Mouse (Mus musculus): ENCODE measurements at regions not wholly inside any gene's neighbourhood (a gene's known extent, or its start where the extent isn't known, plus 50 kb on each side); places are given as distances from the start of the nearest gene placed in this dataset.

DNA sequence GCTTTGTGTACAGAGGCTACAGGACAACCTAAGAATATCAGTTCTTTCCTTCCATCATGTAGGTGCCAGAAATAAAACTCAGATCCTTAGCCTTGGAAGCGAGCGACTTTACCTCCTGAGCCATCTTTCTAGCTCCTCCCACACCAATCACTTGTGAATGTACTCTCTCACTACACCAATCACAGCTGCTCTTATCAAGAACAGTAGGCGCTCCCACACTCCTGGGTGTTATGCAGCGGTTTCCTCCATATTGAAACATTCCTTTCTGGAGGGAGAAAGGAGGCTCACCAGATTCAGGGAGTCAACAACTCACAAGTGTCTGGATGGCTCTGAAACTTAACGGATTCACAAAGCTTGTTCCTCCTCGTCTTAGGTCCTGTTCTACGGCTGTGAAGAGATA is 168.1 kb upstream of the Arid2 start:
- DNase-seq (ENCODE audit: low spot score in 2 of 2): no peak

DNA sequence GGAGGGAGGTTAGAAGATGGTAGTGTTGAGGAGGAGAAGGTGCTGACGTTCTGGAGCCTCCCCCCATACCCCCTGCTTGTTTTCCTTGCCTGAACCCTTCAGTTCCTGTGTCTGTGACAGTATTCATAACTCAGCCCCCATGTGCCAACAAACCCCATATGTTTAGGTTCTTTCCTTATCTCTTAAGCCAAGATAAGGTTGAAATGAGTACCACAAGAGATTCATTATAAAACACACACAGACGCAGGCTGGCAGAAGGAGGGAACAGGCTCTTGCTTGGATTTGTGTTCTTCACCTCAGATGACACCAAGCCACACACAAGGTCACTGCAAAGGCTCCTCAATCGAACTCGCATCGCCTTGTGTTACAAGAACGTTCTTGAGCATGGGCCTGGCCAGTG is 162.9 kb upstream of the Arid2 start:
- no peak for DNase-seq (ENCODE audit: low spot score in 2 of 2)

DNA sequence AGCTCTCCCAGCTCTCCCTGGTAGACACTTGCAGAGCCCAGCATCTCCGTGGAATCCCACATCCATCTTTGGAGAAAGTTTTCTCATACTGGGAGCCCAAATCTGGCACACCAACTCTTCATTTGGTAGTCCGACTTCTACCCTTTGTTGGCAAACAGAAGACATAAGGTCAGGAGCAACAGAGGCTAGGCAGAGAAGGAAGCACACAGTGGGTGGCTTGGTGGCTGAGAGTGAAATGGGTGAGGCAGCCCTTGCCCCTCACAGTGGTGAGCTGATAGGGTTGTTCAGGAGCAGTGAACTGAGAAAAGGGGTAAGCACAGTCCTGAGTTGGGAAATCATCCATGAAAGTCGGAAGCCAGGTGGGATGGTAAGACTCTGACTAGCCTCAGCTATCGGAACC is 157.6 kb upstream of the Arid2 start:
- DNase-seq (ENCODE audit: low spot score in 2 of 2): no peak

DNA sequence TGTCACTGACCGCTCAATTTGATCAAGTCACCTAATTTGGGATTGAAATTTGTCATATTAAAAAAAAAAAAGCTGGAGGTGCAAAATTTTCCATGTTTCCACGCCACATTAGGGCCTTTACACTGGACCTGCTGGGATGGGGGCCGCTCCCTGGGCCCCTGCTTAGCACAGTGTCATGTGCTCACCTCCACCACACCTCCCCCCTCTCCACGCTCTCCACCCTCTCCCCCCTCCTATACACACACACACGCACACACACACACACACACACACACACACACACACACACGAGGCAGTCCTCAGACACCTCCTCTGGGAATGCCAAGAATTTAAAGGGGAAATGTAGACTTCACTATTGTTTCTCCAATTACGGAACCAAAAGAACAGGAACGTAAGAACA is 156.8 kb upstream of the Arid2 start:
- DNase-seq (ENCODE audit: low spot score in 2 of 2): no peak

DNA sequence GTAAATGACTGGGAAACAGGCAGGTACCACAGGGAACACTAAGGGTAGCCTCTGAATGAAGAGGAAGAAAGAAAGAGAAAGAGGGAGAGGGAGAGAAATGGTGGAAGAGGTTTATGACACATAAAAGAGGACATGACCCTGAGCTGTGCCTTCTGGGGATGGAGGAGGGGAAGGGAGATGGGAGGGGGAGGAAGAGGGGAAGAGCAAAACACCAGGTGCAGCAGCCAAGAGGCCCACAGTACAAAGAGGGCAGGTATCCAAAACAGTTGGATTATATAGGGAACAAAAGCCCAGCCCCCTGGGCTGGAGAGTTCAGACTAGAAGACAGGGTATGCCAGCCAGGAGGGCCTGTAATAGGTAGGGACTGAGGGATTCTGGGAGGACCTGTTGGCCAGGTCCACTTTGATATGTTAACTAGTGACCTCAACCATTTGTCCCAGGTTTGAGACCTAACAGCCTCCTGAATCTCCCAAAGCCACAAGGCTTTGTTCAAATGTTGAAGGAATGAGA is 155.7 kb upstream of the Arid2 start:
- DNase-seq (ENCODE audit: low spot score in 2 of 2): no peak

DNA sequence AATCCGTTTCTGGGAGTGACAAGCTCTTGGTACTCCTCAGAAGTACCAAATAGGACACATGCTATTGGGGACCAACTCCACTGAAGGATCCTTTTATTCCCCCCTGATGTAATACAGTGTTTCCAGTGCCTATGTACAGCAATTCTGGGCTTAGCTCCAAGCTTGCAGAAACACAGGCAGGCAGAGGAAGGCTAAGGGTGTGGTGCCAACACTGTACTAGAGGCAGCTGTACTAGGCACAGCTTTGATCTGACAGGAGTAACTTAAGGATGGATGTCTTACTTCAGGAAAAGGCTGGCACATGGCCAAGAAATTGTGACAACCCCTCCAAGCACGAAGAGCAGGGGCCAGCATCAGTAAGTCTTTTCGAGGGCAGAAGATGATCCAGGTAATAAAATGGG is 154.7 kb upstream of the Arid2 start:
- peak; percentile 21 to 42 for DNase-seq (ENCODE audit: low spot score in 2 of 2)

DNA sequence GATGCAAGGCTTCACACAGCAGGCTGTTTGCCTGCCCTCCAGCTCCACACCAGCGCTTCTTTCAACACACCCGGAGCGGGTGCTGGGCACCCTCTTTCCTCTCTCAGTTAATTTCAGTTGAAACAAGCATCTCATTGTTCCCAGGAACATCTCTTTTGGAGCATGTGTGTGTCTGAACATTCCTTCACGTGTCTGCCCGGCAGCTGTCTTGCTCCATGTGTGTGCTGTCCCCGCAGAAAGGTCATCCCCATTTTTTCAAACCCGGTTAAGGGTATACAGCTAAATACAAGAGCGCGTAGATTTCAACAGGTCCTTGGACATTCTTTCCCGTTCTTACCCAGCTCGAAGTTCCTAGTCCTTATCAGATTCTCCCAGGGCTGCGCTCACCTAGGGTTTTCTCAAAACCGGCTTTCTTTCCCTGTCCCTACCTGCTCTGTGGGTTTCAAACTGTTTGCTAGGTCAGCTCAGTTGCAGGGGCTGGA is 152.0 kb upstream of the Arid2 start:
- no peak for DNase-seq (ENCODE audit: low spot score in 2 of 2)

DNA sequence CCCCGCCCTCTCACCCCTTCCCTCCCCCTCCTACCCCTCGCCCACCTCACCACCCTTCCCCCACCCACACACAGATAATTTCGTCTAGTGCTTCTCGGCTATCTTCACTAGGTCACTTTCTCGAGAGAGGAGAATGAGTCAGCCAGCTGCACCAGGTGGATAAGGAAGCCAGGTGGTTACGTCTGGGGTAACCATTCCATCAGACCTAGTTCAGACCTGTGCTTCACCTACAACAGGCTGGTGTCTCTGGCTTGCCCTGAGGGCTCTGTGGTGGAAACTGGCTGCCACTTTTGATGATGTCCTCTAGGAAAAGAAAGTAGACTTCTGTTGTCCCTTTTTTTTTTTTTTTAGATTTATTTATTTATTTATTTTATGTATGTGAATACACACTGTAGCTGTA is 151.5 kb upstream of the Arid2 start:
- DNase-seq (ENCODE audit: low spot score in 2 of 2): no peak

DNA sequence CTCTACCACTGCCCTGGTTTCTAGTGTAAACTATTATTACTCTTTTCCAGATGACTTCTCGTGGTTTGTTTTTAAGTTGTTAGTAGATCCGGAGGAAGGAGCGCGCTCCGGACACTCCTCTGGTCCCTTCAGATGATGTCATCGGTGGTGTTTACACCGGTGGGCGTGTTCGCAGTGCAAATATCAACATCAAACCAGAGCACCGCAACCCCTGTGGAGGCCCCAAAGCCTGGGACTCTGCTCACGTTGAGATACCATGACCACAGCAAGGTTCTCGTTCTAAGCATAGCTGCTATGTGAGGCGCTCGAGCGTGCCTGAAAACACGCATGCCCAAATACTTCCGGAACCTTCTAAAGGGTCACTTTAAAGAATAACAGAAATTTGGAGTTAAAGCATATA is 149.8 kb upstream of the Arid2 start:
- no peak for DNase-seq (ENCODE audit: low spot score in 2 of 2)

DNA sequence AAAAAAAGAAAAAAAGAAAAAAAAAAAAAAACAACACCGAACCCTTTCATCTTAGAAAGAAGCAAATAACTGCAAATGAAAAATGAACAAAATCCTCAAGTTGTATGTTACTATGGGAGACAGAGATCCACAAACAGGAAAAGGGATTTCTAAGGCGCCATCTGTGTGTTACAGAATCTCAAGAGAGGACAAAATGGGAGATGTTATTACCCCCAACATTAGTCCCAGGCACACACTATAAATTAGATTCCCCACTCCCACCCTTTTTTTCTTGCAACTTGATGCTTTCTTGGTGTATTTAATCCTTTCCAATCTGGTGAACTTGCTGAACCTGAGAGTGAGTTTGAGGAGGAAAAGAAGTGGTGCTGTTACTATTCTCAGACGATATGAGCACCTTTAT is 149.4 kb upstream of the Arid2 start:
- no peak for DNase-seq (ENCODE audit: low spot score in 2 of 2)

DNA sequence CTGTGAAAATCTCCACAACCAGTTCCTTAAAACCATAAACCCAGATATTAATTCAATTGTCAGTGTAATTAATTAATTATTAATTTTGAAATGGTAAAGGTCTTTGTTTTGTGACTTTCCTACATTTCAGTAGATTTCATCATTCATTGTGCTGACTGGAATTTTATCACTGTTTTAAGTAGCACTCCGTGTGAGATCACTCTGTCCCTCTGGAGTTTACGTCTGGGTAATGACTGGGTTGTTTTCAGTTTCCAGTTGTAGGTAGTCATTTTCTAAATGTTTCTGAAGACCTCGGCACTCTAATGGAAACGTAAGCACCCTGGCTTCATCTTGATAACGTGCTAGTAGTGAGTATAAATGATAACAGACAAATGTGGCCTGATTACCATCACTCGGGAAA is 133.8 kb upstream of the Arid2 start:
- DNase-seq (ENCODE audit: low spot score in 2 of 2): no peak

DNA sequence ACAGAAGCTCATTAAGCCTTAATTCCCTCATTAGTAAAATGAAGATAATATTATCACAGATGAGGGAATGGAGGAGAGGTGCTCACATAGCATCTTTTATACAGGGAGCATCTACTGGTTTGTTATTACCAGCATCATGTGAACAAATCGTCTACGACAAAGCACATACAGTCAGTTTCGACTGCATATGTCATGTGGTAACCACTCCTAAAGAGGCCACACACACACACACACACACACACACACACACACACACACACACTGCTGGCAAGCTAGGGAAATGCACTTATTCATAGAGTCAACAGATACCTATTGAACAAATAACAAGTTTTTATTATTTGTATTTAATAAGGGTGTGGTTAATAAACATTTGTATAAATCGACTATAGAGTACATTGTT is 129.0 kb upstream of the Arid2 start:
- DNase-seq (ENCODE audit: low spot score in 2 of 2): no peak

DNA sequence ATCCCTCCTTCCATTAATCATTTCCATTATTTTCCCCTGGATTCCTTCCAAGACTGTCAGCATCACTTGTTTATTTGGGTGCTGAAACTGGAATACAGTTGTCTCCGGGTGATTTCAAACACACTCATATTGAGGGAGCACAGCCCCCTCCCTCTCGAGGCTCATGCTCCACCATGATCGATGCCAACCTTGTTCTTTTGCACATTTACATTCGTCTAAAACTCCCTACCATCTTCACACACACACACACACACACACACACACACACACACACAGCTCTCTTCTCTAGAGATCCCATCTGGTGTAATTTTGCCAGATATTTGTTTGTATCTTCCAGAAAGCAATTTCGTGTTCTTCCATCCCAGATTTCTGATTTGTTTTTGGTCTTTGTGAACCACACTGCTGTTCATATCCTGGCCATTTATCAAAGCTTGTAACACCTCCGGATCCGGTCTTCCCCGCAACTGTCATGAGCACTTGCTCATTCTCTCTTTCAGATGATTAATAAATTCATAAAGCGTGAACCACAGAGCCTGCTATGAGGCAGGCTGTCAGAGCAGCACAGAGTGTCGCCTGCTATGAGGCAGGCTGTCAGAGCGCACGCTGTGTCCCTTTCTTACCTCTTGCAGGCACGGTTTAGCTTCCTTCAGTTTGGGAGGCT is 122.4 kb upstream of the Arid2 start:
- DNase-seq (ENCODE audit: low spot score in 2 of 2): peak; percentile 13 to 25

DNA sequence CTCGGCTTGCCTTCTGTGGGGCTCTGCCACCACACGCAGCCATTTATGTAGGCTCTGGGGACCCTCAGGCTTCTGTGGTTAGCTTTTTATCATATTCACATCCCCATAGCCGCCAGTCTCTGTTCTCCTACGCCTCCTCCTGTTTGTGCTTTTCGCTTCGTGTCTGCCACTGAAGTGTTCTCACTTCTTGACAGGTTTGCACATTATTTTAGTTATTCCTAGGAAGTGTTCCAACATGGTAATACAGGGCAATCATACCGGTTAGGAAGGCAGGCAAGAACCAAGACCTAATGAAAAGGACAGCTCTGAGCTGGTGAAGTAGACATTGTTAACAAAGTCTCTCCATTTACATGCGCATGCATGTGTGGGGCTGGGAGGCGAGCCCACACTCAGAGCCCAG is 120.1 kb upstream of the Arid2 start:
- no peak for DNase-seq (ENCODE audit: low spot score in 2 of 2)

DNA sequence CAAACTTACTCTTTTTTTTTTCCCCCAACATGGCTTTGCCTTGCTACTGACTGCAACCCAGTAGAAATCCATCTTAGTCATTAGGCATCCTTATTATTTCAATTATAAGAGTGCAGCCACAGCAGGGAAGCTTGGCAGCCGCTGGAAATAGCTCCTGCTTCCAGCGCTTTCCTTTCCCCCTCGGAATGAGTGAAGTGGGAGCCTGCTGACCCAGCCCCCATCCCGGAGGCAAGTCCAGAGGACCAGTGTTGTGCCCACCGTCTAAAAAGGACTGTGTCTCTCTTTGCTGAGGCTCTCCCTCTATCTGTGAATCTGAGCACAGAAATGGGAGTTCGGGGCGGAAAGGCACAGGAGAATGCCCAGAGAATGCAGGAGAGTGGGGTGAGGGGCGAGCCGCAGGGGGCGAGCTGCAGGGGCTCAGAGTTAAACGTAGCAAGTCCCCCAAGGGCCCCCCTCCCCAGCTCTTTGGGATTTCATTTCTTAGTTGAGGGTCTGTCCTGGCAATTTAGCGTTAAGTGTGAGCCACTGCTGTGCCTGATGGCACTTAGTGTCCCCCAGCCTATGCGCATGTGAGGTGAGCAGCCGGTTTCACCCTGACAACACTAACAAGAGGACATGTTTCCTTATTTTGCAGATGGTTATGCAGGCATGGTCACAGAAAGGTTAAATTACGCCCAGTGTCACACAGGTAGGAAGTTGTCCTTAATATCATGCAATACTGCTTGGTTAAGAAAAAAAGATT is 117.4 kb upstream of the Arid2 start:
- DNase-seq (ENCODE audit: low spot score in 2 of 2): no peak

DNA sequence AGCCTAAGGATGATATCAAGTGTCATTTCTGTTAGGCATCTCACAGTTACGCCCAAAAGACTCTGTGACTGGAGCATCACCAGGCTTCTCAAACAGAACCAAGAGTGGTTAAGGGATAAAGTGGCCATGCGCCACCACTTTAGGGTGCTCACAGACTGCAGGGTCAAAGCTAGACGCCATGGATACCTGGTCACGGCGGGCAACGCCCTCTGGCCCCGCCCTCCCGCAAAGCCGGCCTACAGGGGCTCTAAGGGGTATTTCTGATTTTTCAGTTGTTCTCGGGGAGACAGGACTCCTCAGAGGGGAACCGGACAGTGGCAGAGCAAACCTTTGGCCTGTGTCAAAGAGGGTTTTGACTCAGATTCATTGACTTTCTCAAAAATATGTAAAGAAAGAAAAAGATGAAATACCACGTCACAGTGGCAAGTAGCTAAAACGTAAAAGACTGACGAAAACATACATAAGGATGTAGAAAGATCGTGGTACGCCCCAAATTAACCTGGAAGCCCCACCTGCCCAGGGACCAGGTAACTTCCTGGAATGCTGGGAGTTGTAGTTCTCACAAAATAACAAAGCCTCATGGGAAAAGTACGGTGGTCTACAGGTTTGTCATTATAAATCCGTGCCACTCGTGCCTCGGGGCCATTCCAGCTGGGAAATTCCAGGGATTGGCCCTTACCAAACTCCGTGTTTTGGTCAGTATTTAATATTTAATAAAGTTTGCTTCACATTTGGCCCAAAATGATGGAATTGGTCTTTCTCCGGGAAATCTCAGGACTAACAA is 116.1 kb upstream of the Arid2 start:
- DNase-seq (ENCODE audit: low spot score in 2 of 2): peak; percentile 45 to 48

DNA sequence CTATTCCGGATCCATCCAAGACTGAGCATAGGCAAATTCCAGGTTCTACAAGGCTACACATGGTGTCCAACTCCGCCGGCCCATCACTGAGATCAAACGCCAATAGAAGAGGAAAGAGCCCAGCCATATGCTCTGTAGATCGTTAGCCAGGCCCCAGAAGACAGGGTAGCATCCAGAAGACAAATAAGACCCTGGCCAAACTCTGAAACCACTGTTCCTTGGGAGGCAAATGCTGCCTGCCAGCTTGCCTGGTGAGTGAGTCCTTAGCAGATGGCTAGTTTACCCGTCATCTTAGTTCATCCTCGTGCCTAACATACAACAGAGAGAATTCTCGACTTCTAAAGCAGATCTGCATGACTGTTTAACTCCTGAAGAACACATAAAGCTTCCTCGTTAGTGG is 109.4 kb upstream of the Arid2 start:
- no peak for DNase-seq (ENCODE audit: low spot score in 2 of 2)

DNA sequence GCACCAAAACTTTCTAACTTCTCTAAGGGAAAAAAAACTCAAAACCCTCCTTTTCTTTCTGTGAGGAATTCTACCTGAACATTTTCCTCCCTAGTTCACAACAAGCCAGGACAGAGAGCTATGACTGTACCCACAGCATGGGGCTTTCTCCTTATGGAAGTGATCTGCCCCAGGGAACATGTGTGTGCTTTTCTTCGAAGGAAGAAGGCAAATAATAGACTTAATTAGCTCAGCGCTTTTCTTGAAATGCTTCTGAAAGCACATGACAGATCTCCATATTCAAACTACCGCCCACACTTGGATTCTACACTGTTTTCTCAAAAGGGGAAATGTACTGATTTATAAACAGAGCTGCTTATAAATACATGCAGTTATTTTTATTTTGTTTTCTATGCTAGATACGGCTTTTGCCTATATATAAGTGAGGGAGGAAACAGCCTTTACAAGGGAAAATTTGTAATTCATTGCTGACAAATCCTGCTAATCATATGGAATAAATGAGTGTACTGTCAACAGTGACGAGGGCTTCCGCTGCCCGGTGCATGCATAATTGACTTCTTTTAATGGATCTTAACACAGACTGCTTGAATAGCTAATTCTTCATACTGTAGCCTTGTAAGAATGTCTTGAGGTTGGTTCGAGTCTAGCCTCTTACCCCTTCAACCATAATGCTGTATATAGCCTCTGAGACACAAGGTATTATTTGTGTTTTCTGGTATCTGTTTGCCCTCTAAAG is 108.8 kb upstream of the Arid2 start:
- DNase-seq (ENCODE audit: low spot score in 2 of 2): no peak

DNA sequence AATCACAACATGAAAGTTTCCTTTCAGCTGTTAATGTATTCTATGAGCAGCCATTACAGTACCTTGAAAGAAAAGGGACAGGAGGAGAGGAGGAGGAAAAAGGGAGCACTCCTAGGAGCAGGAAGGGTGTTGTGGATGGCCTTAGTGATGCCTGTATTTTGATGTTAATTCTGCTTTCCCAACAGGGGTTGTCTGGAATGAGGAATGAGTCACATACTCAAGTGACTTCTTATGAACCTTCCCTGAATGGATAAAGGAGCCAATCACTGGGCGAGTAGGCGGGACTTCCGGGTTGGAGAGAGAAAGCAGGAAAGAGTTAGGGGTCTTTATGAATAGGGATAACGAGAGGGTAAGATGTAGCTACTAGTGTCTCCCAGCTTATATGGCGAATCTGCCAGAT is 107.8 kb upstream of the Arid2 start:
- no peak for DNase-seq (ENCODE audit: low spot score in 2 of 2)

DNA sequence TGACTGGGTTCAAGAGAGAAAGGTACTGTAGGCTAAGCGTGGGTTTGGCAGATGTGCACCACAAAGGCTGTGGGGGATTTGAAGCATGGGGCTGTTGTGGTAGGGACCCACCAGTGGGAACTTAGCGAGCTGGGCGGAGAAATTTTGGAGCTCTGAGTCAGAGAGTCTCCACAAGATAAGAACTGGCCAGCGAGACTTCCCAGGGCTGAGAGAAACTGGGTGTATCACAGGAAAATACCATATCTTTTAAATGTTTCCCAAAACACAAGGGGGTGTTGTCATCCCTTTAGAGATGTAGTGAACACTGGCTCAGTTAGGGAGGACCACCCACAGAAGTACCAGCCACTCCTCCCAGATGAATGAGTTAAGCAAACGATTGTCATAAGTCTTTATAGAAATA is 107.3 kb upstream of the Arid2 start:
- DNase-seq (ENCODE audit: low spot score in 2 of 2): no peak

DNA sequence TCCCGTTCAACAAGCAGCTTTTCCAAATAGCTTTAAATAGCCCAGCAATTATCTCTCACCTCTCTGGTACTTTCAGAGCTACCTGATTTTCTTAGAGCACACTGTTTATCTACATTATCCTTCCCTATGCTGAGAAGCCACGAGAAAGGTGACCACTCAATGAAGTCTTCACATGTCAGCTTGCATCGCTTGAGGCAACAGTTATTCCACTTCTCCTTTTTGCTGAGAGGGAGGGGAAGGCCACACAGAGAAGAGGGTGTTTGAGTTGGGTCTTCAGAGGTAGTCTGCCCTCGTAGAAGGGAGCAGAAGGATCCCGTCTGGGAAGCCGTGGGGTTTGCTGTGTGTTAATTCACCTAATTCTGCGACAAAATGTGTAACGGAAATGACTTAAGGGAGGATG is 106.3 kb upstream of the Arid2 start:
- DNase-seq (ENCODE audit: low spot score in 2 of 2): no peak

DNA sequence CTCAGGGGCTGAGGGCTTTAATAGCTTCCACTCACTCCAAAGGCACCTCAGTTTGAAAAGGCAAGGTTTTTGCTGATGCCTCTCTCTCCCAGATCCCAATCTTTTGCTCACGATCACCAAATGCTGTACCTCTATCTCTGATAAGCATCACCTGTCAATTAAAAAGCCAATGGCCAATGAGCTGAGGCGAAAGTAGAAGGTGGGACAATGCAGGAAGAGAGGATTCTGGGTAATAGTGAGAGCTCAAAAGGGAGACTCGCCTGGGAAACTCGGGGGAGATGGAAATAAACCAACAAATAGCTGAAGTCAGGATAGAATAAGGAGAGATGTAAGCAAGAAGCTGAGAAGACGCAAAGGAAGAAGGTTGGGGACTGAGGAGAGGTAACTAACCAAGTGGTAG is 105.0 kb upstream of the Arid2 start:
- no peak for DNase-seq (ENCODE audit: low spot score in 2 of 2)
